Mouse (Mus musculus) embryonic facial prominence, embryonic 15.5 days (tissue): Measurements from ENCODE around the gene Itgb5. TPM values are rescaled to one million over a fixed set of nuclear protein-coding genes. Genes with fewer than 3 reads are reported as not detected.

Source experiments
- ATAC-seq: fragments of 200-750 bp; cut with Nextera tagmentation; 2 replicates; pipeline ENCODE4 v1.8.0; 2017; ENCODE audit warnings: low read depth, moderate TSS enrichment; ENCODE audit not compliant: insufficient number of reproducible peaks, low FRiP score, low TSS enrichment
- H3K27ac ChIP-seq: fragments of 300-500 bp; sonication (generic); replicated peaks from 2 replicates; pipeline ENCODE4 v1.5.1; 2015; ENCODE audit warnings: mild to moderate bottlenecking, inconsistent platforms
- H3K27me3 ChIP-seq: fragments of 300-500 bp; sonication (generic); 2 replicates; pipeline ENCODE4 v1.6.1; 2015; ENCODE audit warnings: inconsistent platforms
- H3K36me3 ChIP-seq: fragments of 300-500 bp; sonication (generic); 2 replicates; pipeline ENCODE4 v1.6.1; 2015; ENCODE audit warnings: mild to moderate bottlenecking, inconsistent platforms
- H3K4me1 ChIP-seq: fragments of 300-500 bp; sonication (generic); 2 replicates; pipeline ENCODE4 v1.6.1; 2015; ENCODE audit warnings: inconsistent platforms
- H3K4me2 ChIP-seq: fragments of 300-500 bp; sonication (generic); replicated peaks from 2 replicates; pipeline ENCODE4 v1.6.1; 2015; ENCODE audit warnings: mild to moderate bottlenecking, inconsistent platforms
- H3K4me3 ChIP-seq: fragments of 300-500 bp; sonication (generic); replicated peaks from 2 replicates; pipeline ENCODE4 v1.5.1; 2015; ENCODE audit warnings: mild to moderate bottlenecking, inconsistent platforms
- H3K9ac ChIP-seq: fragments of 300-500 bp; sonication (generic); 2 replicates; pipeline ENCODE4 v1.6.1; 2015; ENCODE audit warnings: inconsistent platforms
- H3K9me3 ChIP-seq: fragments of 300-500 bp; sonication (generic); replicated peaks from 2 replicates; pipeline ENCODE4 v1.6.1; 2016; ENCODE audit warnings: inconsistent platforms
- WGBS: fragments of 180-500 bp; shearing (Covaris S2); methylation state at CpG from one replicate; pipeline ENCODE4 v1.1.7; 2015; 5-methylcytosine and 5-hydroxymethylcytosine counted together
- polyA plus RNA-seq: library from polyadenylated mRNA; unstranded; fragments of >200 nt; fragmentation: Nextera tagmentation; extraction: Ambion mirVana; gene quantifications from 2 replicates; pipeline ENCODE4 v1.2.1, GENCODE M21; 2015

Gene Itgb5
- polyA plus RNA-seq, 1 experiment from 2014 or later: 123 TPM

DNA sequence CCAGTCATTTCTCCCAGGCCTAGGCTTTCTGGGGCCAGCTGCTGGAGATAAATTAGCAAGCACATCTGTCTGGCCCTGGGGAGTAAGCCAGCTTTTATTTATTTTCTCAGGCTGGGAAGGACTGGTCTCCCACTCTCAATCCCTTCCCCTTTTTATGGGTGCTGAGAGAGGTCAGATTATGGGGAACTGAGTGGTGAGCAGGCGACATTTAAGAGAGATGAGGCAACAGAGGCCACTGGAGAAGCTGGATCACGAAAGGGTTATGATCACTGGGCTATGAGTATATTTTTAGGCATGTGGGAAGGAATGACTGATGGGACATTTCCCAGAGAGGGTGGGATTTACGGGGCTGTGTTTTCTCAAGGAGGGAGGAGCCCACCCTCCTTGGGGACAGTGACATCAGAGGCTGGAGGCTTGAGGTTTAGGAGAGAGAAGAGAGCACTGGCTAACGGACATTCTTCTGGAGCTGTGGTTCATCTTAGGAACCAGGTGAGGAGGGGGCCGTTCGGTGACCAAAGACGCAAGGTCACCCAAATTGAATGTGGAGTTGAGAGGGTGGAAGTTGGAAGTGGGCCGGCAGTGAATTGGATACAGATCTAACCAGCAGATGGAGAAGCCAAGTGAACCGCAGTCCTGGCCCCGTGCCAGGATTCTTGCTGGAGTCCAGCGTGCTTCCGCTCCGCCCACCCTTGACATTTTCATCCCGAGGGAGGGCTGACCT is 62.3 kb downstream of the Itgb5 start:
- Histone ChIP-seq H3K9me3 (no peaks in the 10 kb centered on the region), H3K4me2 (peak overlapping the region; percentile 37), H3K27me3 (no peaks in the 10 kb centered on the region), H3K4me3 (peak overlapping the region; percentile 20), H3K36me3 (no peaks in the 10 kb centered on the region), H3K9ac (no peak overlapping the region), H3K4me1 (peaks cover 59% of the 10 kb centered on the region), H3K27ac (peak overlapping the region; percentile 76)
- WGBS: 15% methylated on average over 14 of the region's 14 CpGs
- ATAC-seq: peak; percentile 55

- no peak for ATAC-seq
- Histone ChIP-seq H3K9me3 (no peaks in the 10 kb centered on the region), H3K4me3 (peak overlapping the region; percentile 20), H3K4me1 (peaks cover 54% of the 10 kb centered on the region), H3K27ac (peak overlapping the region; percentile 76), H3K9ac (no peak overlapping the region), H3K36me3 (no peaks in the 10 kb centered on the region), H3K4me2 (peak overlapping the region; percentile 37), H3K27me3 (no peaks in the 10 kb centered on the region)
- WGBS: 17% methylated on average over 6 of the region's 6 CpGs
Observed at GRCm38 (mm10) chr16:33892539-33892938, 63.1 kb downstream of the Itgb5 start.

DNA sequence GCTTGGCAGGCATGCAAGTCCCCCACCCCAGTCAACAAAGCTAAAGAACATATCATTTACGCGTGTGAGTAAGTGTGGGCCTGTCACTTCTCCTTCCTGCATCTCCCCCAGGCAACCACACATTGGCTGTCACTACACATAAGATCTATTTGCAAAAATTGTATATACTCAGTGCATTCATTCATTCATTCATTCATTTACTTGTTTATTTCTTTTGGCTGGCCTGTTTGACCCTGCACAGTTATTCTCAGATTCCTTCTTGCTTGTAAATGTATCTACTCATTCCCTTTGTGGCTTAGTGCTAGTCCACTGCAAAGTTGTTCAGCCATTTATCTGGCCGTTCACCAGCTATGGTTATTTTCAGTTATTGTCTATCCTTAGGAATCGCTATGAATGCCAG is 64.3 kb downstream of the Itgb5 start:
- peaks cover 53% of the 10 kb centered on the region for H3K4me1 ChIP-seq
- ATAC-seq: no peak
- H3K27ac ChIP-seq: no peak overlapping the region

GRCm38 (mm10) chr16:33894449-33894848 is 65.0 kb downstream of the Itgb5 start:
- peaks cover 48% of the 10 kb centered on the region for H3K4me1 ChIP-seq
- peaks cover 6% of the 10 kb centered on the region; the same call in 1 of the 2 replicates for H3K36me3 ChIP-seq
- no peaks in the 10 kb centered on the region for H3K9me3 ChIP-seq
- ATAC-seq: no peak
- no peak overlapping the region for H3K4me3 ChIP-seq
- 61% methylated on average over 1 of the region's 1 CpGs for WGBS
- no peak overlapping the region for H3K9ac ChIP-seq
- H3K4me2 ChIP-seq: no peak overlapping the region
- H3K27ac ChIP-seq: no peak overlapping the region
- no peaks in the 10 kb centered on the region for H3K27me3 ChIP-seq

More for the DNA sequence above, 64.3 kb downstream of the Itgb5 start:
- H3K9ac ChIP-seq: no peak overlapping the region
- H3K4me3 ChIP-seq: no peak overlapping the region
- H3K9me3 ChIP-seq: no peaks in the 10 kb centered on the region
- no peak overlapping the region for H3K4me2 ChIP-seq
- H3K36me3 ChIP-seq: no peaks in the 10 kb centered on the region
- 72% methylated on average over 4 of the region's 4 CpGs for WGBS
- H3K27me3 ChIP-seq: no peaks in the 10 kb centered on the region

GRCm38 (mm10) chr16:33895690-33896089 is 66.2 kb downstream of the Itgb5 start:
- Histone ChIP-seq H3K27ac (peak overlapping the region; percentile 17; the same call in 1 of the 2 replicates), H3K9ac (no peak overlapping the region), H3K4me2 (no peak overlapping the region), H3K27me3 (no peaks in the 10 kb centered on the region), H3K4me3 (no peak overlapping the region), H3K36me3 (peaks cover 16% of the 10 kb centered on the region; the same call in 1 of the 2 replicates), H3K9me3 (no peaks in the 10 kb centered on the region), H3K4me1 (peaks cover 36% of the 10 kb centered on the region)
- WGBS: 44% methylated on average over 7 of the region's 7 CpGs
- ATAC-seq: no peak

- H3K36me3 ChIP-seq: peaks cover 16% of the 10 kb centered on the region; the same call in 1 of the 2 replicates
- H3K9me3 ChIP-seq: no peaks in the 10 kb centered on the region
- no peak overlapping the region for H3K4me2 ChIP-seq
- no peak overlapping the region for H3K4me3 ChIP-seq
- ATAC-seq: no peak
- no peak overlapping the region for H3K27ac ChIP-seq
- no peak overlapping the region for H3K9ac ChIP-seq
- peaks cover 25% of the 10 kb centered on the region for H3K4me1 ChIP-seq
- 95% methylated on average over 7 of the region's 7 CpGs for WGBS
- no peaks in the 10 kb centered on the region for H3K27me3 ChIP-seq
Observed at GRCm38 (mm10) chr16:33896801-33897200, 67.3 kb downstream of the Itgb5 start.

DNA sequence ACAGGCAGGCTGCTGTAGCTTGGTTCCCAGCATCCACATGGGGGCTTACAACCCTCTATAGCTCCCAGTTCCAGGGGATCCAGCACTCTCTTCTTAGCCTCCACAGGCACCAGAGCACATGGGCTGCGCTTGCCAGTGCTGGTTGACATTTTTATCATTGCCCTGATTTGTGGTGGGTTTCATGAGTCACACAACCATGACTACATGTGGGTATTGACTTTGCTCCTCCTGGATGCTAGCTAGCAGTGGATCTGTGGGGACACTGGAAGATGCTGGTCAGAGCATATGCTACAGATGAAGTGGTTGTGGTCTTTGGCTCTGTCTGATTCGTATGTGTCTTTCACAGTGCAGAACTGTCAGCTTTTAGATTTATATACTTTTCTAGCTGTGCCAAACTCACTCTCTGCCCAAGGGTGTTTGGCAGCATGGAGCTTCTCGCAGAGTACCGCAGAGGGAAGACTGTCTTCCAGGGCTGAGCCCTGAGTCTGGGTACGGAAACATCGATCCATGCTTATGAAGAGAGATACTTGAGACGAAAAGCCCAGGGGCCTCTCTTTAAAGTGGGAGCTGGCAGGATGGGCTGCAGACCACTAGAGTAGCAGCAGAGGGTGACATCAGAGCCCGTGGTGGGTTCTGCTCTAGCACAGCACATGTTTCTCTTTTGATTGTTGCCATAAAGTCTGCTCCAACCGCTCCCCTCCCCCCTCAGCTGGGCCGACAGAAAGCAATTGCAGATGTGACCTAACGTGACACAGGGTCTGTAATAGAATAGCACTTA is 74.4 kb downstream of the Itgb5 start:
- no peak overlapping the region for H3K9ac ChIP-seq
- WGBS: 28% methylated on average over 11 of the region's 11 CpGs
- H3K36me3 ChIP-seq: peaks cover 24% of the 10 kb centered on the region
- H3K27ac ChIP-seq: peak overlapping the region; percentile 89
- peak overlapping the region; percentile 8; the same call in 1 of the 2 replicates for H3K4me2 ChIP-seq
- ATAC-seq: peak; percentile 82
- peaks cover 38% of the 10 kb centered on the region for H3K4me1 ChIP-seq
- H3K4me3 ChIP-seq: no peak overlapping the region
- H3K27me3 ChIP-seq: no peaks in the 10 kb centered on the region
- no peaks in the 10 kb centered on the region for H3K9me3 ChIP-seq

GRCm38 (mm10) chr16:33904553-33904952 is 75.1 kb downstream of the Itgb5 start:
- Histone ChIP-seq H3K27me3 (no peaks in the 10 kb centered on the region), H3K36me3 (peaks cover 17% of the 10 kb centered on the region), H3K9me3 (no peaks in the 10 kb centered on the region), H3K4me2 (peak overlapping the region; percentile 8; the same call in 1 of the 2 replicates), H3K27ac (peak overlapping the region; percentile 89), H3K4me1 (peaks cover 38% of the 10 kb centered on the region), H3K9ac (no peak overlapping the region), H3K4me3 (no peak overlapping the region)
- peak; percentile 12; the same call in 1 of the 2 replicates for ATAC-seq
- 37% methylated on average over 5 of the region's 5 CpGs for WGBS

DNA sequence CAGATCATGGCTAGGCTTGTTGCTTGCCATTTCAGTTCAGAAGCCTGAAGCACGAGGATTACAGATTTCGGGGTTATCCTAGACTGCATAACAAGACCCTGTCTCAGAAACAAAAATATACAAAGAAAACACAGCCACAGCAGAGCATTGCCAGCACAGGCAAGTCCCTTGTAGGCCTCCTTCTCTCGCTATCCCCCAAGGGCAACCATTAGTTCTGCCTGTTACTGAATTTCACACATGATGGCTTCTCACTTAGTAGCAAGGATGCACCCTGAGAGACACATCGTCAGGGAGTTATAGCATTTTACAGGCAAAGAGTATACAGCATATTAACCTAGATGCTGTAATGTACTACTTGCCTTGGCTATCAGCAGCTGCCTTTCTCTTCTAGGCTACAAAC is 78.8 kb downstream of the Itgb5 start:
- WGBS: 23% methylated on average over 4 of the region's 4 CpGs
- Histone ChIP-seq H3K9me3 (no peaks in the 10 kb centered on the region), H3K9ac (no peak overlapping the region), H3K27ac (no peak overlapping the region), H3K4me1 (peaks cover 33% of the 10 kb centered on the region), H3K27me3 (no peaks in the 10 kb centered on the region), H3K36me3 (peaks cover 30% of the 10 kb centered on the region), H3K4me3 (no peak overlapping the region), H3K4me2 (no peak overlapping the region)
- ATAC-seq: no peak

DNA sequence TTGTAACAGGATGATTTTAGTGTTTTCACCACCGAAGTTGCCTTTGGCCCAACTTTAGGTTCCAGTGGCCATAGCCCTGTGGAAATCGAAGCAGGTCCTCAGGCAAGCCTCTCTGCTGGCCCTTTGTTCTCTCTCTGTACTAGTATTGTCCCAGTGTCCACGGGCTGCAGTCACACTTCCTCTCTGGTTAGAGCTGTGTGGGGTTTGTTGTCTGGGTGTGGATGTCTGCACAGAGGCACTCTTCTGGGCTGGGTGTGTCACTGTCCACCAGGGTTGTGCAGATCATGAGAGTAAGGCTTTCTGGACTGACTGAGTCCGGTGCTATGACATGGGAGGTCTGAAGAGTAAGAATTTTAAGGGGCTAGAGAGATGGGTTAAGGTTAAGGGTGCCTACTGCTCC is 85.5 kb downstream of the Itgb5 start:
- Histone ChIP-seq H3K9ac (no peak overlapping the region), H3K4me3 (no peak overlapping the region), H3K36me3 (peaks cover 36% of the 10 kb centered on the region), H3K4me1 (peaks cover 22% of the 10 kb centered on the region), H3K27ac (no peak overlapping the region), H3K4me2 (no peak overlapping the region), H3K9me3 (no peaks in the 10 kb centered on the region), H3K27me3 (no peaks in the 10 kb centered on the region)
- no peak for ATAC-seq
- WGBS: 56% methylated on average over 4 of the region's 4 CpGs

DNA sequence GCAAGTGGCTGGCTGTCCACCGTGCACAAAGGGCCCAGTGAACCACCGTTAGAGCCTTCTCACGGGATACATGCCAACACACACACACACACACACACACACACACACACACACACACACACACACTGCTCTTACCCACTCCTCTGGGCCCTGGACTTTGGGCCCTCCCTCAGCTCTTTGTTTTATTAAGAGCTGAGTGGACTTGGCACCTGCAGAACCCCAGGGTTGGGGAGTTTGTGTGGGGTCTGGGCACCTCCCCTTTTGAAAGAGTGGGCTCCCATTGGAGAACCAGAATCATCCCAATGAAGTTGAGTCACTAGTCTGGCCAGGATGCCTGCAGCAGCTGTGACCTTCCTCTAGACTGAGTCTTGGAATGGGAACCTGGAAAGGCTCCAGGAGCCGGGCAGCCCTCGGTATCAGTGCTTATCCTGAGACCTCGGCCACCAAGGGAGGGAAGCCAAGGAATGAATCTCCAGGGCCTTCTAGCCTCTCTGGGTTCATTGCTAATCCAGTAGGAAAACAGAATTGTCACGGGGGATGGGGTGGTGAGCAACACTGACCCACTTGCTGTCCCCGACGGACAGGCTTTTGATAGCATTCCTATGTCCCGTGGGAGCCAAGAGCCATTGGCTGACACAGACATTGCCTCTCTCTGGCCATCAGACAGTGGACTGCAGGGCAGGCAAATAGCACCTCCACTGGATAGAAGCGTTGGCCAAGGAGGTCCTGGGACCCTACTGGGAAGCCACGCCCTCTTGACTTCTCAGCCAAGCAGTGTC is 87.2 kb downstream of the Itgb5 start:
- Histone ChIP-seq H3K4me1 (peaks cover 37% of the 10 kb centered on the region), H3K9me3 (no peaks in the 10 kb centered on the region), H3K27ac (peak overlapping the region; percentile 63), H3K27me3 (no peaks in the 10 kb centered on the region), H3K4me2 (no peak overlapping the region), H3K9ac (no peak overlapping the region), H3K4me3 (no peak overlapping the region), H3K36me3 (peaks cover 33% of the 10 kb centered on the region)
- WGBS: 68% methylated on average over 12 of the region's 12 CpGs
- ATAC-seq: 0 out of 2 replicates have a peak, but pooled peaks have one; percentile 22
